Mouse (Mus musculus): ENCODE measurements around the gene Hnf4a.

GRCm38 (mm10) chr2:163546623-163547318 is 40.2 kb downstream of the Hnf4a start:
- TF ChIP-seq CTCF (IDR thresholded peaks at IDR 0.05; ENCODE audit: insufficient read depth, low read length) (no peak), POLR2A (IDR thresholded peaks at IDR 0.05; ENCODE audit: borderline replicate concordance, extremely low read depth, low read depth, low read length) (no peak)

All from lung, adult 2 months (tissue).